Mouse (Mus musculus): ENCODE data around the gene Apmap. TPM values are rescaled to one million over a fixed set of nuclear protein-coding genes. Genes with fewer than 3 reads are reported as not detected.

Gene Apmap
- polyA plus RNA-seq, 1 experiment from 2014 or later, result 36.2 TPM

DNA sequence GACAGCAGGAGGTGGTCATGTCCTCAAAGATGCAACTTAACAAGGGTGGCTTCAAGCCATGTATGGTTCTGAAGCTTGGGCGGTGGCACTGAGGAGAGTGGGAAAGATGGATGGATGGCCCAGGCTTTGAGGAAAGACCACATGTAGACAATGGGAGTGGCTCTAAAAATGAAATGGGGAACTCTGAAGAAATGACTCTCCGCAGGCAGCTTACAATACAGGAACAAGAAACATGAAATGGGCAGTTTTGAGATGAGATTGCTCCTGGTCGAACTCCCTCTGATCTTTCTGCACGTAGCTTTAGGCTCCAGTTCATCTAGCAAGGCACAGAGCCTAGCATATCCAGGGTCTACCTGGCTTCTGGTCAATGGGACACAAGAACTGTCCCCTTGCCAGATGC is 20.9 kb upstream of the Apmap start:
- Histone ChIP-seq H3K9ac (ENCODE audit: low read length) (no peak overlapping the region), H3K9me3 (ENCODE audit: control insufficient read depth, low read length) (no peaks in the 10 kb centered on the region), H3K4me3 (ENCODE audit: low read depth, low read length) (no peak overlapping the region), H3K27me3 (replicated peaks; ENCODE audit: control insufficient read depth, insufficient read depth, low read length) (no peaks in the 10 kb centered on the region), H3K27ac (ENCODE audit: low read depth) (no peak overlapping the region), H3K36me3 (ENCODE audit: control insufficient read depth, insufficient read depth, low read length) (peaks cover 15% of the 10 kb centered on the region), H3K4me2 (ENCODE audit: low read length) (no peak overlapping the region), H3K4me1 (replicated peaks; ENCODE audit: control insufficient read depth, insufficient read depth, low read length) (no peaks in the 10 kb centered on the region)
- ATAC-seq (replicated peaks; ENCODE audit: low FRiP score, low TSS enrichment, low read depth) (no peak), DNase-seq (ENCODE audit: low spot score) (no peak)
- 88% methylated on average over 4 of the region's 4 CpGs for WGBS

DNA sequence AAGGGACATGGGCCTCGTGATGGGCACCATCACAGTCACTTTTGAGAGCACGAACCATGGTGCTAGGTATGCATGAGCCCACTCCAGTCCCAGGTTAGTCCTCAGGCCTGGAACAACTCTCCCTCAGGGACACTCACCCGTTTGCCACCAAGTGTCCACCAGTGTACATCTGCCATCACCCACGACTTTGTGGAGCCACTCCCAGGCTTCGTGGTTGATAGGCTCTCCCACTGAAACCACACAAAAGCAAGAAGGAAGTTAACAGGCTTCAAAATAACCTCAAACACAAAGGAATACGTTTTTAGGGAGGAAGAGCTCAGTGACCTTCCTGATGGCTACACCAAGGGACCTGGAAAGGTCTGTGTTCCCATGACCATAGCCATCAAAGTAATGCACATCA is 18.8 kb upstream of the Apmap start:
- no peak for ATAC-seq (replicated peaks; ENCODE audit: low FRiP score, low TSS enrichment, low read depth)
- no peaks in the 10 kb centered on the region for H3K9me3 ChIP-seq (ENCODE audit: control insufficient read depth, low read length)
- no peak overlapping the region for H3K9ac ChIP-seq (ENCODE audit: low read length)
- DNase-seq (ENCODE audit: low spot score), result no peak
- H3K36me3 ChIP-seq (ENCODE audit: control insufficient read depth, insufficient read depth, low read length), result peaks cover 15% of the 10 kb centered on the region
- H3K27me3 ChIP-seq (replicated peaks; ENCODE audit: control insufficient read depth, insufficient read depth, low read length), result no peaks in the 10 kb centered on the region
- H3K4me1 ChIP-seq (replicated peaks; ENCODE audit: control insufficient read depth, insufficient read depth, low read length), result no peaks in the 10 kb centered on the region
- no peak overlapping the region for H3K27ac ChIP-seq (ENCODE audit: low read depth)
- H3K4me3 ChIP-seq (ENCODE audit: low read depth, low read length), result no peak overlapping the region
- no peak overlapping the region for H3K4me2 ChIP-seq (ENCODE audit: low read length)
- WGBS, result 77% methylated on average over 6 of the region's 6 CpGs

- 89% methylated on average over 8 of the region's 8 CpGs for WGBS
- peaks cover 13% of the 10 kb centered on the region for H3K36me3 ChIP-seq (ENCODE audit: control insufficient read depth, insufficient read depth, low read length)
- no peak overlapping the region for H3K27ac ChIP-seq (ENCODE audit: low read depth)
Measured at GRCm38 (mm10) chr2:150624926-150625325, 16.6 kb upstream of the Apmap start.

GRCm38 (mm10) chr2:150623957-150624356 is 15.6 kb upstream of the Apmap start:
- Histone ChIP-seq H3K4me3 (ENCODE audit: low read depth, low read length) (no peak overlapping the region), H3K9me3 (ENCODE audit: control insufficient read depth, low read length) (no peaks in the 10 kb centered on the region), H3K4me1 (replicated peaks; ENCODE audit: control insufficient read depth, insufficient read depth, low read length) (no peaks in the 10 kb centered on the region), H3K27me3 (replicated peaks; ENCODE audit: control insufficient read depth, insufficient read depth, low read length) (no peaks in the 10 kb centered on the region), H3K4me2 (ENCODE audit: low read length) (no peak overlapping the region), H3K36me3 (ENCODE audit: control insufficient read depth, insufficient read depth, low read length) (peaks cover 13% of the 10 kb centered on the region), H3K9ac (ENCODE audit: low read length) (no peak overlapping the region), H3K27ac (ENCODE audit: low read depth) (no peak overlapping the region)
- ATAC-seq (replicated peaks; ENCODE audit: low FRiP score, low TSS enrichment, low read depth), result no peak
- DNase-seq (ENCODE audit: low spot score), result no peak
- WGBS, result 85% methylated on average over 3 of the region's 3 CpGs

More at GRCm38 (mm10) chr2:150624926-150625325, 16.6 kb upstream of the Apmap start:
- no peak for ATAC-seq (replicated peaks; ENCODE audit: low FRiP score, low TSS enrichment, low read depth)
- no peaks in the 10 kb centered on the region for H3K27me3 ChIP-seq (replicated peaks; ENCODE audit: control insufficient read depth, insufficient read depth, low read length)
- H3K4me3 ChIP-seq (ENCODE audit: low read depth, low read length), result no peak overlapping the region
- no peak overlapping the region for H3K9ac ChIP-seq (ENCODE audit: low read length)
- H3K9me3 ChIP-seq (ENCODE audit: control insufficient read depth, low read length), result no peaks in the 10 kb centered on the region
- no peak for DNase-seq (ENCODE audit: low spot score)
- no peak overlapping the region for H3K4me2 ChIP-seq (ENCODE audit: low read length)
- H3K4me1 ChIP-seq (replicated peaks; ENCODE audit: control insufficient read depth, insufficient read depth, low read length), result no peaks in the 10 kb centered on the region

DNA sequence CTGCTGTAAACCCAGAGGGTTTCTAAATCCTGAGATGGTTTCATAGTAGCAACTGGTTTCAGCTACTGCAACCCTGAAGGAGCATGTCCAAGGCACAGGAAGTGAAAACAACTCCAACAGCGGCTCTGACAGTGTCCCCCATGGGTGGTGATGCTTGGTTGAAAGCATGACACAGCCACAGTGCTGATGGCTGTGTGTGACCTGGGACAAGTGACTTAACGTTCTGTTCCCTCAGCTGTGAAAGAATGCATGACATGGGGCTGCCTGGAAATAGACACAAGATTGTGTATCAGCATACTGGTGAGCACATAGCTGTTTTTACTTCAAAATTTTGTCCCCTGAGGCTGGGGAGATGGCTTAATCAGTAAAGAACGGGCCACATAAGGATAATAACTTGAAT is 13.3 kb upstream of the Apmap start:
- WGBS, result 70% methylated on average over 3 of the region's 3 CpGs
- H3K4me3 ChIP-seq (ENCODE audit: low read depth, low read length), result no peak overlapping the region
- H3K9me3 ChIP-seq (ENCODE audit: control insufficient read depth, low read length), result no peaks in the 10 kb centered on the region
- no peaks in the 10 kb centered on the region for H3K4me1 ChIP-seq (replicated peaks; ENCODE audit: control insufficient read depth, insufficient read depth, low read length)
- H3K36me3 ChIP-seq (ENCODE audit: control insufficient read depth, insufficient read depth, low read length), result peaks cover 13% of the 10 kb centered on the region
- no peak overlapping the region for H3K4me2 ChIP-seq (ENCODE audit: low read length)
- DNase-seq (ENCODE audit: low spot score), result no peak
- ATAC-seq (replicated peaks; ENCODE audit: low FRiP score, low TSS enrichment, low read depth), result no peak
- no peak overlapping the region for H3K27ac ChIP-seq (ENCODE audit: low read depth)
- no peak overlapping the region for H3K9ac ChIP-seq (ENCODE audit: low read length)
- H3K27me3 ChIP-seq (replicated peaks; ENCODE audit: control insufficient read depth, insufficient read depth, low read length), result no peaks in the 10 kb centered on the region

DNA sequence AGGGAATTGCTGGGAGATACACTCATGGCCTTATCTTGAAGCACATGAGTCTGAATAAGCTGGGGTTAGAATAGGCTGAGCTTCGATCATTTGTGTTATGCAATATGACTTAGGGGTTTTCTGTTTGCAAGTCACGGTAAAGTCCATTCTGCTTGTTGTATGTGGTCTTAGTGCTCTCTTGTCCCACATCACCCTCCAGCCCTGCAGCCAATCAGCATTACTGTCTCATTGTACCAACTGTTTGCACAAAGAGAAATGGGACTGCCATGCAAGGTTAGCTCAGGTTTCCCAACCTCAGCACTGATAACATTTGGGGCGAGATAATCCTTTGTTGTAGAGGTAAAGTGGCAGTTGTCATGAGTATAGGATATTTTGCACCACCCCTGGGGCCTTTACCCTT is 1.7 kb upstream of the Apmap start:
- Histone ChIP-seq H3K9me3 (ENCODE audit: control insufficient read depth, low read length) (no peaks in the 10 kb centered on the region), H3K27ac (ENCODE audit: low read depth) (no peak overlapping the region), H3K36me3 (ENCODE audit: control insufficient read depth, insufficient read depth, low read length) (no peaks in the 10 kb centered on the region), H3K4me3 (ENCODE audit: low read depth, low read length) (no peak overlapping the region), H3K27me3 (replicated peaks; ENCODE audit: control insufficient read depth, insufficient read depth, low read length) (no peaks in the 10 kb centered on the region), H3K4me2 (ENCODE audit: low read length) (no peak overlapping the region), H3K4me1 (replicated peaks; ENCODE audit: control insufficient read depth, insufficient read depth, low read length) (peaks cover 5% of the 10 kb centered on the region; the same call in 1 of the 2 replicates), H3K9ac (ENCODE audit: low read length) (no peak overlapping the region)
- ATAC-seq (replicated peaks; ENCODE audit: low FRiP score, low TSS enrichment, low read depth) (no peak), DNase-seq (ENCODE audit: low spot score) (no peak)
- WGBS, result 67% methylated on average over 3 of the region's 3 CpGs

DNA sequence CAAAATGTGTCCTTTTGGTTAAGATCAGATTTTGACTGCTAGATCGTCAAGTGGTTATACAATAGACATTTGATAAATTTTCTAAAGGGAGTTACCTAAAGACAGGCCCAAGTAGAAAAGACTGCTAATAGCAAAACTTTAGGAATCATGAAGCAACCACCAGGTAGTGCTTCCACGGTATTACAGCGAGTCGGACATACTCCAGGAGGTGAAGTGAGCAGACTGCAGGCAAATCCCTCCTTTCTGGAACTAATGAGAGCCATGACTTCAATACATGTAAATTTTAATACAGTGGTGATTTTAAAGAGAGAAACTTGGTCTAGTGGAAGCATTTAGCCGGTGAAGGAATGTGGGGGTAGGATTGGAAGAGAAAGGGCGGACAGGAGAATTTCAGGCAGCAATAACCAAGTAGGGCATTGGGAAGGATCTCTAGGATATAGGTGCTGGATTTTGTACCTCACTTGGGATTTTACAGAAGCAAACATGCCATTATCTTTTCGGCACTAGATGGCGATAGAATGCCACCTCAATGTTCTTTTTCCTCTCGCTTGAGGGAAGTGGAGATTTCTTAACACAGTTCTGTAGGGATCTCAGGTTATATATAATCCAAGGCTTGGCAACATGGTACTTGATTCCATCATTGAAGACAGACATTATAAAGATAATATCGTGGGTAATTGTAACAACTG is 649 bp upstream of the Apmap start:
- Histone ChIP-seq H3K36me3 (ENCODE audit: control insufficient read depth, insufficient read depth, low read length) (no peaks in the 10 kb centered on the region), H3K27me3 (replicated peaks; ENCODE audit: control insufficient read depth, insufficient read depth, low read length) (no peaks in the 10 kb centered on the region), H3K27ac (ENCODE audit: low read depth) (peak overlapping the region; percentile 6; the same call in 1 of the 2 replicates), H3K9me3 (ENCODE audit: control insufficient read depth, low read length) (no peaks in the 10 kb centered on the region), H3K4me2 (ENCODE audit: low read length) (peak overlapping the region; percentile 93), H3K9ac (ENCODE audit: low read length) (peak overlapping the region; percentile 70), H3K4me1 (replicated peaks; ENCODE audit: control insufficient read depth, insufficient read depth, low read length) (peaks cover 5% of the 10 kb centered on the region; the same call in 1 of the 2 replicates), H3K4me3 (ENCODE audit: low read depth, low read length) (peak overlapping the region; percentile 91)
- DNase-seq (ENCODE audit: low spot score) (peak; percentile 73), ATAC-seq (replicated peaks; ENCODE audit: low FRiP score, low TSS enrichment, low read depth) (peak; percentile 49)
- 1% methylated on average over 10 of the region's 10 CpGs for WGBS

DNA sequence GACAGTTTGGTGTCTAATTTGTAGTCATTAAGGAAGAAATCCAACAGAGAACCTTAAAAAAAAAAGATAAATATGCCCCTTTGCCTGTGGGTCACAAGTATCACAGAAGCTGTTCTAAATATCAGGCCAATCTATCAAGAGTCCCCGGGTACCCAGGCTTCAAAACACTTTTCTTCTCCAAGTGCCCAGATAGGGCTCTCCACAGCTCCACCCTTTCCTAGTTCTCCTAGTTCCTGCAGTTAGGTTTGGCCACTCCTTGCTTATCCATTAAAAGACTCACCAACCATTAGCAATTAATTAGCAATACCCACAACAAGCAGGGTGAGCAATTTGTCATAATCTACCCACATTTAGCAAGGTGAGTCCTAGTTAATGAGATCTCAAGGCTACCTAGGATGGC is 1.3 kb downstream of the Apmap start:
- no peak overlapping the region for H3K9ac ChIP-seq (ENCODE audit: low read length)
- no peaks in the 10 kb centered on the region for H3K9me3 ChIP-seq (ENCODE audit: control insufficient read depth, low read length)
- H3K36me3 ChIP-seq (ENCODE audit: control insufficient read depth, insufficient read depth, low read length), result no peaks in the 10 kb centered on the region
- 67% methylated on average over 1 of the region's 1 CpGs for WGBS
- no peak overlapping the region for H3K27ac ChIP-seq (ENCODE audit: low read depth)
- DNase-seq (ENCODE audit: low spot score), result no peak
- H3K27me3 ChIP-seq (replicated peaks; ENCODE audit: control insufficient read depth, insufficient read depth, low read length), result no peaks in the 10 kb centered on the region
- H3K4me1 ChIP-seq (replicated peaks; ENCODE audit: control insufficient read depth, insufficient read depth, low read length), result peaks cover 5% of the 10 kb centered on the region; the same call in 1 of the 2 replicates
- no peak overlapping the region for H3K4me3 ChIP-seq (ENCODE audit: low read depth, low read length)
- no peak for ATAC-seq (replicated peaks; ENCODE audit: low FRiP score, low TSS enrichment, low read depth)
- H3K4me2 ChIP-seq (ENCODE audit: low read length), result peak overlapping the region; percentile 93; the same call in 1 of the 2 replicates

- H3K4me3 ChIP-seq (ENCODE audit: low read depth, low read length), result no peak overlapping the region
- no peak for ATAC-seq (replicated peaks; ENCODE audit: low FRiP score, low TSS enrichment, low read depth)
- no peak overlapping the region for H3K9ac ChIP-seq (ENCODE audit: low read length)
- H3K9me3 ChIP-seq (ENCODE audit: control insufficient read depth, low read length), result no peaks in the 10 kb centered on the region
- H3K4me1 ChIP-seq (replicated peaks; ENCODE audit: control insufficient read depth, insufficient read depth, low read length), result peaks cover 5% of the 10 kb centered on the region; the same call in 1 of the 2 replicates
- H3K36me3 ChIP-seq (ENCODE audit: control insufficient read depth, insufficient read depth, low read length), result no peaks in the 10 kb centered on the region
- WGBS, result 85% methylated on average over 2 of the region's 2 CpGs
- no peak overlapping the region for H3K4me2 ChIP-seq (ENCODE audit: low read length)
- H3K27me3 ChIP-seq (replicated peaks; ENCODE audit: control insufficient read depth, insufficient read depth, low read length), result no peaks in the 10 kb centered on the region
- H3K27ac ChIP-seq (ENCODE audit: low read depth), result no peak overlapping the region
- no peak for DNase-seq (ENCODE audit: low spot score)
Measured at GRCm38 (mm10) chr2:150604802-150605201, 3.6 kb downstream of the Apmap start.
